Mouse (Mus musculus): ENCODE measurements around the gene E030030I06Rik. TPM values are rescaled to one million over a fixed set of nuclear protein-coding genes. Genes with fewer than 3 reads are reported as not detected.
"Not testable (repeated sequence)": the region's sequence is repeated elsewhere in the genome, so short reads cannot be mapped to it uniquely, and the experiment has no call there.

E030030I06Rik gene
- polyA plus RNA-seq, 1 experiment from 2014 or later: 26.7 TPM

DNA sequence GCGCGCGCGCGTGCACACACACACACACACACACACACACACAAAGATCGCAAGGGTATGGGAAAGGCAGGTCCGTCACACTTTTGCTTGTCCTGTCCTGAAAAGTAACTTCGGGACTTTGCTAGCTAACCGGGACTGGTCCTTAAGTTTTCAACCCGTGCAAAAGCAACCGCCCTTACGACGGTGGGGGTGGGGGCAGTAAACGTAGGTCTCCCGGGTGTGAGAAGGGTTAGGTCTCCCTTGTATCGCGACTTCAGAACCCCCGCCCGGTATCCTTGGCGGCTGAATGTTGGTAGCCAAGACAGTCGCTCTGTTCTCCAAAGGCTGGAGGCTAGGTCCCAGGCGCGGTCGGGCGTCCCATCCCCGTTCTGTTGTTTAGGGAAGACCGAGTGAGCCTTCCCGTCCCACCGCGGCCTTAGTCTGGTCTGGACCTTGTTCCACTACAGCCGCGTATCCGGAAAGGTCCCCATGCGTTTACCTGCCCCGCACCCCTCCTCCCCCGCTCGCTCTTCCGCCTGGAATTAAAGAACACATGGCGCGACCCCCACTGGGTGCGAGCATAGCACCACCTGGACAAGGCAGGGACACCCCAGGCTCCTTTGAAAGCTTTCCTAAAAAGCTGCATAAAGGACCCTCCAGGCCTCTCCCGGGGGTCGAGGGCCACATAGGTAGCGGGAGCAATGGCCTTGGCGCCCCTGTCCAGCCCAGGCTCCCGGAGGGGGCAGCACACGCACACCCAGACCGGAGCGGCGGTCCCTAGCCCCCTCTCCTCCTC, 808 bp upstream of the E030030I06Rik start:
- Histone ChIP-seq H3K4me2 (replicated peaks) (peak overlapping the region; percentile 98), H3K36me3 (no peaks in the 10 kb centered on the region), H3K4me3 (replicated peaks) (peak overlapping the region; percentile 56), H3K27ac (no peak overlapping the region), H3K9me3 (no peaks in the 10 kb centered on the region), H3K27me3 (replicated peaks) (peaks cover 24% of the 10 kb centered on the region), H3K4me1 (replicated peaks) (peaks cover 19% of the 10 kb centered on the region), H3K9ac (peak overlapping the region; percentile 57)
- no peak for ATAC-seq
- under 1% methylated on average over 45 of the region's 50 CpGs for WGBS

DNA sequence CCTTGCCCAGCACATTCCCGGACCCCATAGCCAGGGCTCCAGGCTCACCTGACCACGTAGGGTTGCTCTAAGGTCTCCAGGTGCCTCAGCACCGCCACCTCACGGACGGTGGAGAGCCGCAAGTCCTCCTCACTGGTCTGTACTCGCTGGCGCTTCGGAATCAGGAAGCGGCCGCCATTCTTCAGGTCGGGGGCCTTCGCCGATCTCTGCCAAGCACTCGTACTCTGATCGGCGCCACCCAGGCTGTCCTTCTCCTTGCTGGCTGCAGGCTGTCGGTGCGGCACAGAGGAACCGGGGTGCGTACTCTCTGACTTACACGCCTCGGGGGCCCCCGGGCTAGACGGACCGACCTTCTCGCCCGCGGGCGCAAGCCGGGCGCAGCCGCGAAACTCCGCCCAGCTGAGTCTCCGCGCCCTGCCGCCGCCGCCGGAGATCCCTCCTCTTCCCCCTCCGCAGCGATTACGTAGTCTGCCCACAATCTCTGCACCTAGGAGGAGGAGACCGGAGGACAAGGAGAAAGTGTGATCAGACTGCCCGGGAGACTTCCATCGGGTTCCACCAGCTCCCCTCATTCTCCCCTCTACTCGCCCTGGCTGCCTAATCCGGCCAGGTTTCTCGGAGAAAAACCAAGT, 513 bp downstream of the E030030I06Rik start:
- Histone ChIP-seq H3K27ac (peak overlapping the region; percentile 69), H3K4me1 (replicated peaks) (peaks cover 19% of the 10 kb centered on the region), H3K4me3 (replicated peaks) (peak overlapping the region; percentile 56), H3K36me3 (no peaks in the 10 kb centered on the region), H3K27me3 (replicated peaks) (peaks cover 20% of the 10 kb centered on the region), H3K9ac (peak overlapping the region; percentile 57), H3K9me3 (no peaks in the 10 kb centered on the region), H3K4me2 (replicated peaks) (peak overlapping the region; percentile 98)
- ATAC-seq: peak; percentile 93
- under 1% methylated on average over 49 of the region's 50 CpGs for WGBS

DNA sequence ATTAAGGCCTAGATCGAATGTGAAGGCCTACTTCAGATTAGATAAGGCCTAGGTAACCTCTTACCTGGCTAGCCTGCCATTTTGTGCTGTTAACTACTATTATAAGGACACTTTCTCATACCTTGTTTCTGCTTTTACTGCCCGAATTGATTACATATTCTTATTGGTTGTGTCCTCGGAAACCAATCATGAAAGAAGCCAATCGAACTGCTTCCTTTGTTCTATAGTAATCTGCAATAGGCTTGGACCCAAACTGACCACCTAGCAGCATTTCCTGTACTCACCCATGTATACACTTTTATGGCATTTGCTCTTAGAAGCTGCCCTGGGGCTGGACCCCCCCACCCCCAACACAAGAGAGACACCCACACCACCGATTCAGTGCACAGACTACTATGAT, 6.1 kb downstream of the E030030I06Rik start:
- no peaks in the 10 kb centered on the region for H3K27me3 ChIP-seq (replicated peaks)
- no peak overlapping the region for H3K9ac ChIP-seq
- 68% methylated on average over 5 of the region's 5 CpGs for WGBS
- no peak overlapping the region for H3K27ac ChIP-seq
- H3K4me1 ChIP-seq (replicated peaks): no peaks in the 10 kb centered on the region
- H3K4me2 ChIP-seq (replicated peaks): no peak overlapping the region
- H3K36me3 ChIP-seq: no peaks in the 10 kb centered on the region
- no peaks in the 10 kb centered on the region for H3K9me3 ChIP-seq
- ATAC-seq: no peak
- H3K4me3 ChIP-seq (replicated peaks): no peak overlapping the region

DNA sequence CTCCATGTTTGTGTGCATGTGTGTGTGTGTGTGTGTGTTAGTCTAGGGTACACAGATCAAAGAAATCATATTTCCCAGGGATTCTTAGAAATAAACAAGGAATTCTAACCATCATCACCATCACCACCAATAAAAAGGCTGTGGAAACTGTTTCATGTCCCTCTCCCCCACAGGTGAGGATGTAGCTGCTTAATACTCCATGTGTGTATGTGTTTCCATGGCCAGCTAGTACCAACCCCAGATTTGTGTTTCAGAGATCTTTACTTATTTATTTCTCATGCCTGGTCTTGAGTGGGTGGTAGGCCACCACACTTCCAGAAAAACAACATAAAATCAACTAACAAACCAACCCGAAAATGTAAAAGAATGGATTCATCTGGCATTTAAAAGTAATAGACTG, 6.9 kb downstream of the E030030I06Rik start:
- H3K4me2 ChIP-seq (replicated peaks); ATAC-seq; H3K27me3 ChIP-seq (replicated peaks); H3K36me3 ChIP-seq; H3K27ac ChIP-seq; H3K4me3 ChIP-seq (replicated peaks); H3K4me1 ChIP-seq (replicated peaks); H3K9me3 ChIP-seq; H3K9ac ChIP-seq: not testable (repeated sequence)
- 85% methylated on average over 1 of the region's 1 CpGs for WGBS

DNA sequence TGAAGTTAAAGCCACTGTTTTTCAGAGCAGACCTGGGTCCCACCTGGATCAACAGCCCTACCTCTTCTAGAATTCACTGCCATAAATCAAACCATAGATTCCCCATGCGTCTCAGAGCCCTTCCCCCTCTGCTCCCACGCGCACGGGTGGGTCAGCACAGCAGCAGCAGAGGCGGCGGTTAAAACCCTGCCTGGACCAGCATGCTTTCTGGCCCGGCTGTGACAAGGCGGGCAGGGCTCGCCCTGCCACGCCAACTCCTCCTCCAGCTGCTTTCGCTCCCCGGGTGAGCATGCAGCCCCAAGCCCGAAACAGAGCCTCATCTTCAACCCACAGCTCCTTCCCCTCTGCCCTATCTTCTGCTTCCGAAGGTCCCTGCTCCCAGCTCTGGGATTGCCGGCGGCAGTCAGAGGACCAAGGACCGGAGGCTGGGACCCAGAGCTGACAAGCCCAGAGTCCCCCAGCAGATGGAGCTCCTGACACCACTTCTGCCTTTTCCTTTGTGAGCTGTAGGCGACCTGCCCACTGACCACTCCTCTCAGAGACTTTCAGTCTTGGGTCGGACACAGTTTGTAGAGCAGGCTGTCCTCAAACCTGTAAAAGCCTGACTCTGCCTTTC, 8.3 kb downstream of the E030030I06Rik start:
- H3K27me3 ChIP-seq (replicated peaks): no peaks in the 10 kb centered on the region
- H3K36me3 ChIP-seq: no peaks in the 10 kb centered on the region
- under 1% methylated on average over 19 of the region's 19 CpGs for WGBS
- no peaks in the 10 kb centered on the region for H3K9me3 ChIP-seq
- H3K4me1 ChIP-seq (replicated peaks): no peaks in the 10 kb centered on the region
- H3K27ac ChIP-seq: no peak overlapping the region
- H3K9ac ChIP-seq: peak overlapping the region; percentile 40
- H3K4me2 ChIP-seq (replicated peaks): peak overlapping the region; percentile 83
- peak; percentile 72 for ATAC-seq
- peak overlapping the region; percentile 39 for H3K4me3 ChIP-seq (replicated peaks)

DNA sequence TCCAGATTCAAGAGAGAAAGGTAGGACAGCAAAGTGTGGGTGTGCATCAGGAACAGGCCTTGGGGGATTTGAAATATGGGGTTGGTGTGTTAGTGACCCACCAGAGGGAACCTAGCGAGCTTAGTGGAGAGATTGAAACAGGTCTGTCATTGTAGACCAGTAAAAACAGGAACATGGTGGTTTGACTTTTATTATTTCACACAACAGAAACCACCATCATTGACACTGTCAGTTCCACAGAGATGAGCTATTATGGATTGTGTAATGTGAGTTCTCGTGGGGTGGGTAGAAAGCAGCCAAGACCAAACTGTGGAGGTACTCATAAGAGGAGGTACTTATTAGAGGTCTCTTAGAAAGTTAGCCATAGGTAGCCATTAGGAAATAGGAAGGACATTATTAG, 74.5 kb downstream of the E030030I06Rik start:
- Histone ChIP-seq H3K27me3 (replicated peaks) (no peaks in the 10 kb centered on the region), H3K9ac (no peak overlapping the region), H3K27ac (no peak overlapping the region), H3K36me3 (no peaks in the 10 kb centered on the region), H3K4me2 (replicated peaks) (no peak overlapping the region), H3K9me3 (no peaks in the 10 kb centered on the region), H3K4me3 (replicated peaks) (no peak overlapping the region), H3K4me1 (replicated peaks) (no peaks in the 10 kb centered on the region)
- no peak for ATAC-seq
- 87% methylated on average over 2 of the region's 2 CpGs for WGBS

DNA sequence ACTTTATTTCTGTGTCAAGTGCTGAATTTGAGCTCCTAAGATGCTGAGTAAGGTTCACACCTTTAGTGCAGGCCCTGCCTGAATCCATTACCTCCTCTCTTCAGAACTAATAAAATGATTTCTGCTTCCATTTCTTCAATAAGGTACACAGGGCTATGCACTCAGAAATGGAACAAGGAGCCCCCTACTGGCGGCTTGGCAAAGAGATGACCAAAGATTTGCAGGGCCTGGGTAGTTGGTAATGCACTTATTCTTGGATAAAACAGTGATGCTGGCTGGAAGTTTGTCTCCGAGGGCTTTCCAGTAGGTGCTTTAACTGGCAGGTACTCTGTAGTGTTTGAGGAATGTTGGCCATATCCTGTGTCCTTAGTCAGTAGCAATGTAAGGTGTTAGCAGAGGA, 76.3 kb downstream of the E030030I06Rik start:
- no peaks in the 10 kb centered on the region for H3K9me3 ChIP-seq
- no peaks in the 10 kb centered on the region for H3K36me3 ChIP-seq
- no peak overlapping the region for H3K9ac ChIP-seq
- 69% methylated on average over 2 of the region's 2 CpGs for WGBS
- H3K27me3 ChIP-seq (replicated peaks): no peaks in the 10 kb centered on the region
- H3K4me2 ChIP-seq (replicated peaks): no peak overlapping the region
- no peak for ATAC-seq
- H3K4me3 ChIP-seq (replicated peaks): no peak overlapping the region
- H3K4me1 ChIP-seq (replicated peaks): no peaks in the 10 kb centered on the region
- H3K27ac ChIP-seq: no peak overlapping the region

DNA sequence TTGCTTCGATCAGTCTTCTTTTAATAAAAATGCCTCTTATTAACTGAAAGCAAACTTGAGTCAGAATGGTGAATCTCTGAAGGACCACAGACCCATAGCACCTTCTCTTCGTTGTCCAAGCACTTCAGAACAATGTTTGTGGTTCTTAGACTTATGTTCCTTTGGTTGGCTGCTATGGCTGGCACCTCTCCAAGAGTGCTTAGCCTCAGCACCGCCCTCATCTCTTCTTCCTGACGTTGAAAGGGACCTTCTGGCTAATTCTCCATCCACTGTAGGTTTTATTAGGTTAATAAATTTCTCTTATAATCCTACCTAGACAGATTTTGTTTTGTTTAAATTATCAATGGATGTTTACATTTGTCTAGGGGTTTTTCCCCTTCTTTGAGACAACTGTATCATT, 78.5 kb downstream of the E030030I06Rik start:
- no peak overlapping the region for H3K4me2 ChIP-seq (replicated peaks)
- 39% methylated on average over 4 of the region's 4 CpGs for WGBS
- H3K27ac ChIP-seq: no peak overlapping the region
- ATAC-seq: no peak
- H3K4me1 ChIP-seq (replicated peaks): no peaks in the 10 kb centered on the region
- H3K9me3 ChIP-seq: no peaks in the 10 kb centered on the region
- no peak overlapping the region for H3K4me3 ChIP-seq (replicated peaks)
- H3K9ac ChIP-seq: no peak overlapping the region
- no peaks in the 10 kb centered on the region for H3K27me3 ChIP-seq (replicated peaks)
- H3K36me3 ChIP-seq: no peaks in the 10 kb centered on the region

DNA sequence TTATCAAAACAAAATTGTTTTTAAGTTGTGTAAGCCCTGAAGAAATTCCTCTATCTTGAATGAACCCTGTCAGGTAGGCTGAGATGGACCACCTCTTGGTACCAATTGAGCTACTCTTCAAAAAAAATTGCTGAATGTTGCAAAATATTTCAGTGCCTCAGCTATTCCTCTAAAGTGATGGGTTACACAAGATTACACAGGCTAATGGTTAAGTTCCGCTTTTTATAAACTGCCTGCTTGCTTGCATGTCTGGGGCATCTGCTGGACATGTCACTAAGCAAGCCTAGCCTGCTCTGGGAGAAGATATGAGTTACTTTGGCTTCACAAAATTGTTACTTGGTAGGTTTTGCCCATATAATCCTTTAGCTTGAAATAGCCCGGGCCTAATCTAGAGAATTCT, 78.9 kb downstream of the E030030I06Rik start:
- 76% methylated on average over 2 of the region's 2 CpGs for whole genome bisulfite sequencing
- no peak overlapping the region for H3K4me3 ChIP-seq (replicated peaks)
- H3K4me1 ChIP-seq (replicated peaks): no peaks in the 10 kb centered on the region
- no peaks in the 10 kb centered on the region for H3K27me3 ChIP-seq (replicated peaks)
- no peak for ATAC-seq
- no peaks in the 10 kb centered on the region for H3K9me3 ChIP-seq
- no peak overlapping the region for H3K4me2 ChIP-seq (replicated peaks)
- H3K27ac ChIP-seq: no peak overlapping the region
- H3K36me3 ChIP-seq: no peaks in the 10 kb centered on the region
- H3K9ac ChIP-seq: no peak overlapping the region

DNA sequence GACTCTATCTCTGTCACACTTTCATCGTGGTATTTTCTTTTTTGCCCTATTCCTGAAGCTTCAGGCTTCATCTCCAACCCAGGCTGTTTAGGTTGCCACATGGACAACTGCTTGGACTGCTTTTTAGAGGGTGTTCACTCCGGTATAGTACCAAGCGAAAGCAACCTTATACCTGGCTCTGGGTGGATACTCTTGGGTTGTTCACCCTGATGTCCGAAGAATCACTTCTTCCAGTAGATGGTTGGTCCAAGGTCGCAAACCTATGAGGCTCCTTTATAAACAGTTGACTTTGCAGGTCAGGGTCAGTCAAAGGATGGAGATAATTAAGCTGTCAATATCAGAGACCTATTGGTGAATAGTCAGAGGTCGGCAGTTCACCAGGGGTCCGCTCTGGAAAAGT, 81.1 kb downstream of the E030030I06Rik start, which contains the start of gene 4930444G20Rik:
Gene 4930444G20Rik (minus strand): TSS at position 101 of the 400 bp plus-strand sequence.
- H3K4me1 ChIP-seq (replicated peaks); H3K36me3 ChIP-seq; H3K9me3 ChIP-seq; H3K9ac ChIP-seq; H3K27me3 ChIP-seq (replicated peaks); H3K27ac ChIP-seq; H3K4me2 ChIP-seq (replicated peaks); H3K4me3 ChIP-seq (replicated peaks); ATAC-seq: not testable (repeated sequence)
- WGBS: 88% methylated on average over 7 of the region's 7 CpGs
